In the genomic region with DNA sequence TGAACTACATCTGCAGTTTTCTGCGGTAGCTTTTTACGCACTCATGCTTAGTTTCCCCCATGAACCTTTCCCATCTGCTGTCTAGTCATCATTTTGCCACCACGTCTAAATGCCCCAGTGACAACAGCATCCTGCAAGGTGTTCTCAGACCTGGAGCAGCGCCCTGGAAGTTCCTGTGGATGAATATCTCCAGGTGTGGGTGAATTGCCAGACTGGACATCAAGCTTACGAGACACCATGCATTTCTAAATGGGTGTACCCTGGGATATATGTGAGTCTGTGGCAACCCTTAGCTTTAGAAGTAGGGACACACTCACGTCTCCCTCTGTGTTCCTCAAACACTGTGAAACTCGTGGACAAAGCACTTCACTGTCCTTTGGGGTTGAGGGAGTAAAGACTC, we compare ENCODE assay signal across 15 mouse cellular contexts.
"Had no signal": no experiment of that assay in that cellular context is flagged by ENCODE, and none has a peak within 500 bp of the region (broad histone marks: within the 10 kb centered on the region; RNA-seq: fewer than 3 reads in every experiment).

No protein-coding gene starts in this region.

- H3K27me3 ChIP-seq: kidney, embryonic 15.5 days; limb, embryonic 15.5 days; liver, embryonic 15.5 days; midbrain, embryonic 12.5 days; neural tube, embryonic 13.5 days had no signal

- H3K9ac ChIP-seq: kidney, embryonic 15.5 days; limb, embryonic 15.5 days; liver, embryonic 15.5 days; lung, embryonic 14.5 days; midbrain, embryonic 12.5 days; neural tube, embryonic 13.5 days had no signal

- H3K36me3 ChIP-seq: kidney, embryonic 15.5 days; limb, embryonic 15.5 days; midbrain, embryonic 12.5 days; neural tube, embryonic 13.5 days had no signal

- H3K4me2 ChIP-seq: kidney, embryonic 15.5 days; limb, embryonic 15.5 days; liver, embryonic 15.5 days; lung, embryonic 14.5 days; midbrain, embryonic 12.5 days; neural tube, embryonic 13.5 days had no signal

- ATAC-seq: midbrain, embryonic 16.5 days had no signal

- DNase-seq: kidney, postnatal 14 days; lung, embryonic 14.5 days; lung, postnatal 14 days; retina, postnatal 1 day; right cerebral cortex, postnatal 4 days; spleen, adult 18-20 months; thymus, adult 18-20 months; thymus, postnatal 14 days had no signal

- H3K4me3 ChIP-seq: kidney, embryonic 15.5 days; left cerebral cortex, adult 2 months; limb, embryonic 15.5 days; liver, embryonic 15.5 days; midbrain, embryonic 12.5 days; neural tube, embryonic 13.5 days had no signal

- H3K27ac ChIP-seq: kidney, embryonic 15.5 days; left cerebral cortex, adult 2 months; limb, embryonic 15.5 days; midbrain, embryonic 12.5 days; neural tube, embryonic 13.5 days had no signal

- H3K9me3 ChIP-seq: kidney, embryonic 15.5 days; limb, embryonic 15.5 days; liver, embryonic 15.5 days; midbrain, embryonic 12.5 days; neural tube, embryonic 13.5 days had no signal
